ENCODE assay signal across 18 mouse cellular contexts in the genomic region with DNA sequence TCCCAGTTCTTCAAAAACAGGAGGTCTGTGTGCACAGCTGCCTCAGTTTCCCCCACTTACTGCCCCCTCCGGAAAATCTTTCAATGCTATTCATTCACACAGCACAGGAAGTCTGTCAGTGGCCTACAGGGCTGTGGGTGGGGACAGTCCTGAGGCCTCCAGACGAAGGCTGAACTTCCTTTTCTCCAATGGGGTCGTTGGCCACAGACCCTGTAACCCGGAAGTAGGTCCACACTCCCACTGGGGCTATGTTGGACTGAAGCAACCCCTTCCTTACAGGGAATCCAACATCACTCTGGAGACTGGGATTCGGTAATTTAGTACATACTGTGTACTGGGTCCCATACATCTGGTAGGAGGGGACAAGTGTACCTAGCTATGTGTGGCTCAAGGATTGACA. TPM values are rescaled to one million over a fixed set of nuclear protein-coding genes. Genes with fewer than 3 reads are reported as not detected.
DNase-seq lines count a peak whose midpoint lies in the region; ATAC-seq lines count a peak whose summit lies in the region.
"Had no signal": no experiment of that assay in that cellular context is flagged by ENCODE, and none has a peak within 500 bp of the region (broad histone marks: within the 10 kb centered on the region; RNA-seq: fewer than 3 reads in every experiment).

No protein-coding gene starts in this region.

- H3K4me2 ChIP-seq in kidney, embryonic 16.5 days (replicated peaks; ENCODE audit: low read depth, low read length): no peak overlapping the region
- H3K4me2 ChIP-seq: limb, embryonic 13.5 days; midbrain, embryonic 12.5 days; stomach, embryonic 15.5 days had no signal

- no peak for DNase-seq in kidney, postnatal 4 days
- DNase-seq in thymus, postnatal 25 days: peak; percentile 45
- DNase-seq in thymus, adult 18-20 months: no peak
- DNase-seq in retina, embryonic 14.5 days (ENCODE audit: low spot score): no peak
- DNase-seq in adrenal gland, adult 8-10 months: no peak
- DNase-seq: adrenal gland, postnatal 25 days; cerebellum, postnatal 10 days; heart, adult 18-20 months; heart, postnatal 4 days; lung, postnatal 10 days; right cerebral cortex, postnatal 25 days had no signal

- no peaks in the 10 kb centered on the region for H3K36me3 ChIP-seq in kidney, embryonic 16.5 days (ENCODE audit: insufficient read depth, low read length)
- H3K36me3 ChIP-seq: limb, embryonic 13.5 days; midbrain, embryonic 12.5 days; stomach, embryonic 15.5 days had no signal

- 0 out of 2 replicates have a peak overlapping the region, but pooled peaks have one; percentile 1 for H3K27ac ChIP-seq in kidney, embryonic 16.5 days (ENCODE audit: low read length)
- H3K27ac ChIP-seq: limb, embryonic 13.5 days; midbrain, embryonic 12.5 days had no signal

- H3K4me3 ChIP-seq in kidney, embryonic 16.5 days (ENCODE audit: low read length): no peak overlapping the region
- H3K4me3 ChIP-seq: limb, embryonic 13.5 days; midbrain, embryonic 12.5 days; stomach, embryonic 15.5 days had no signal

- no peak overlapping the region for H3K9ac ChIP-seq in kidney, embryonic 16.5 days (replicated peaks; ENCODE audit: low read length)
- H3K9ac ChIP-seq: limb, embryonic 13.5 days; midbrain, embryonic 12.5 days; stomach, embryonic 15.5 days had no signal

- no peaks in the 10 kb centered on the region for H3K27me3 ChIP-seq in kidney, embryonic 16.5 days (ENCODE audit: insufficient read depth, low read length)
- H3K27me3 ChIP-seq: limb, embryonic 13.5 days; stomach, embryonic 15.5 days had no signal

- peaks cover 57% of the 10 kb centered on the region for H3K4me1 ChIP-seq in kidney, embryonic 16.5 days (ENCODE audit: insufficient read depth, low read length)

- no peaks in the 10 kb centered on the region for H3K9me3 ChIP-seq in kidney, embryonic 16.5 days (ENCODE audit: low read length)
- H3K9me3 ChIP-seq: limb, embryonic 13.5 days; midbrain, embryonic 12.5 days; stomach, embryonic 15.5 days had no signal

- 56% methylated on average over 5 of the region's 5 CpGs for WGBS in kidney, embryonic 16.5 days

- ATAC-seq in kidney, embryonic 16.5 days (ENCODE audit: low FRiP score, low TSS enrichment): no peak
- ATAC-seq in granulocyte monocyte progenitor cell, adult 5-6 weeks (replicated peaks; ENCODE audit: poor library complexity, severe bottlenecking): peak; percentile 23; the same call in 1 of the 2 replicates

RNA-seq across cellular contexts. Expression of a gene that starts 5.1 kb away (rescaled TPM):
- polyA plus RNA-seq in kidney, embryonic 16.5 days (2015; fragmentation: Nextera tagmentation; extraction: Ambion mirVana): 42.1 and 47.4 TPM in 2 replicates
- total RNA-seq in granulocyte monocyte progenitor cell, adult 5-6 weeks (2014; fragmentation: Nextera tagmentation): 7.7 and 12.3 TPM in 2 replicates
- 24.6 and 27.0 TPM in 2 replicates for total RNA-seq in granulocyte monocyte progenitor cell, adult 5-6 weeks (2017)
- total RNA-seq in adrenal gland, adult 8-10 months (2022): 100 to 1,000 TPM; 187 to 329 (median 253) TPM

RNA-seq across cellular contexts. Expression of a gene that starts 9.6 kb away (rescaled TPM):
- 0.04 and 0.06 TPM in 2 replicates for polyA plus RNA-seq in kidney, embryonic 16.5 days (2015; fragmentation: Nextera tagmentation; extraction: Ambion mirVana)
- not detected in 2 replicates for total RNA-seq in granulocyte monocyte progenitor cell, adult 5-6 weeks (2014; fragmentation: Nextera tagmentation)
- total RNA-seq in granulocyte monocyte progenitor cell, adult 5-6 weeks (2017): not detected in 2 replicates
- under 1 TPM in 3 of 4 experiments, not detected in 1; 0.07 to 0.09 (median 0.08) TPM for total RNA-seq in adrenal gland, adult 8-10 months (2022)
- polyA plus RNA-seq: embryonic facial prominence, embryonic 11.5 days; forebrain, embryonic 11.5 days; limb, embryonic 13.5 days; stomach, embryonic 15.5 days had no signal

RNA-seq across cellular contexts. Expression of a gene that starts 20.6 kb away (rescaled TPM):
- 272 and 281 TPM in 2 replicates for polyA plus RNA-seq in kidney, embryonic 16.5 days (2015; fragmentation: Nextera tagmentation; extraction: Ambion mirVana)
- total RNA-seq in granulocyte monocyte progenitor cell, adult 5-6 weeks (2014; fragmentation: Nextera tagmentation): 187 and 226 TPM in 2 replicates
- 247 and 312 TPM in 2 replicates for total RNA-seq in granulocyte monocyte progenitor cell, adult 5-6 weeks (2017)
- total RNA-seq in adrenal gland, adult 8-10 months (2022): 100 to 1,000 TPM in 1 of 4 experiments, 10 to 100 TPM in 3; 81.4 to 101 (median 86.6) TPM

RNA-seq across cellular contexts. Expression of a gene that starts 24.7 kb away (rescaled TPM):
- 0.52 and 0.76 TPM in 2 replicates for polyA plus RNA-seq in kidney, embryonic 16.5 days (2015; fragmentation: Nextera tagmentation; extraction: Ambion mirVana)
- total RNA-seq in granulocyte monocyte progenitor cell, adult 5-6 weeks (2014; fragmentation: Nextera tagmentation): not detected in 2 replicates
- not detected in 2 replicates for total RNA-seq in granulocyte monocyte progenitor cell, adult 5-6 weeks (2017)
- not detected for total RNA-seq in adrenal gland, adult 8-10 months (2022)
- total RNA-seq: adrenal gland, postnatal 25 days; heart, adult 18-20 months; heart, postnatal 4 days had no signal
- polyA plus RNA-seq: embryonic facial prominence, embryonic 11.5 days; forebrain, embryonic 11.5 days; limb, embryonic 13.5 days; midbrain, embryonic 12.5 days had no signal

RNA-seq across cellular contexts. Expression of a gene that starts 29.9 kb away (rescaled TPM):
- 8.8 and 11.6 TPM in 2 replicates for polyA plus RNA-seq in kidney, embryonic 16.5 days (2015; fragmentation: Nextera tagmentation; extraction: Ambion mirVana)
- not detected in 2 replicates for total RNA-seq in granulocyte monocyte progenitor cell, adult 5-6 weeks (2014; fragmentation: Nextera tagmentation)
- not detected in 2 replicates for total RNA-seq in granulocyte monocyte progenitor cell, adult 5-6 weeks (2017)
- total RNA-seq in adrenal gland, adult 8-10 months (2022): under 1 TPM; 0.26 to 0.86 (median 0.30) TPM

Comparison
In these comparisons a context has a peak if more than half of its experiments do, and no peak if none do; other contexts are left out.
1. RNA of a gene that starts 5.1 kb away (total RNA-seq): 187 to 329 TPM in adrenal gland, adult 8-10 months; 7.7 to 27.0 TPM in granulocyte monocyte progenitor cell, adult 5-6 weeks; every median in the first group is over 4 times any median in the second.